Mouse (Mus musculus): ENCODE measurements around the gene Klhl18. TPM values are rescaled to one million over a fixed set of nuclear protein-coding genes. Genes with fewer than 3 reads are reported as not detected.

The Klhl18 gene
- total and polyA plus RNA-seq, 3 experiments: 3.8 to 6.9 TPM; not detected in 1

GRCm38 (mm10) chr9:110448356-110448755, 28.1 kb downstream of the Klhl18 start:
- TF ChIP-seq GATA1 (IDR thresholded peaks at IDR 0.05; ENCODE audit: low read depth, low read length): no peak
- TF ChIP-seq POLR2AphosphoS5 (IDR thresholded peaks at IDR 0.05; ENCODE audit: borderline replicate concordance, low read depth, low read length): no peak
- TF ChIP-seq EP300 (IDR thresholded peaks at IDR 0.05; ENCODE audit: low read depth in 1 of 2, low read length in 2 of 2): no peak
- no peak for TF ChIP-seq MYC (IDR thresholded peaks at IDR 0.05; ENCODE audit: low read depth, low read length)
- TF ChIP-seq SIN3A (IDR thresholded peaks at IDR 0.05; ENCODE audit: low read length): no peak
- no peak for TF ChIP-seq RCOR1 (IDR thresholded peaks at IDR 0.05; ENCODE audit: low read depth, low read length)
- TF ChIP-seq CTCF (IDR thresholded peaks at IDR 0.05 in 2 of 3, conservative IDR thresholded peaks at IDR 0.05 in 1 of 3; ENCODE audit: control insufficient read depth in 1 of 3, insufficient read depth in 1 of 3, low read depth in 2 of 3, low read length in 3 of 3, poor library complexity in 1 of 3, severe bottlenecking in 1 of 3): no peak
- no peak for TF ChIP-seq ZC3H11A (IDR thresholded peaks at IDR 0.05; ENCODE audit: low read depth, low read length)
- no peak for TF ChIP-seq MEF2A (IDR thresholded peaks at IDR 0.05; ENCODE audit: extremely low read depth, insufficient replicate concordance, low read depth, low read length, poor library complexity, severe bottlenecking)
- no peak for TF ChIP-seq MYB (IDR thresholded peaks at IDR 0.05; ENCODE audit: low read depth, low read length)
- no peak for TF ChIP-seq USF1 (IDR thresholded peaks at IDR 0.05; ENCODE audit: low read depth, low read length)
- no peak for TF ChIP-seq KAT2A (conservative IDR thresholded peaks at IDR 0.05; ENCODE audit: low read depth, low read length)
- no peak for TF ChIP-seq MXI1 (IDR thresholded peaks at IDR 0.05; ENCODE audit: low read depth, low read length)
- no peak for TF ChIP-seq BHLHE40 (IDR thresholded peaks at IDR 0.05; ENCODE audit: borderline replicate concordance, low read depth, low read length)
- no peak for TF ChIP-seq ELF1 (IDR thresholded peaks at IDR 0.05; ENCODE audit: low read depth, low read length)
- TF ChIP-seq GABPA (IDR thresholded peaks at IDR 0.05; ENCODE audit: low read depth, low read length): no peak
- no peak overlapping the region for H3K9ac ChIP-seq (ENCODE audit: control insufficient read depth, low read depth, low read length, poor library complexity, severe bottlenecking)
- no peak for DNase-seq (ENCODE audit: low read depth, low spot score)
- H3K4me3 ChIP-seq (ENCODE audit: control insufficient read depth in 1 of 2, insufficient read depth in 1 of 2, low read depth in 2 of 2, low read length in 2 of 2): no peak overlapping the region
- H3K4me1 ChIP-seq (ENCODE audit: control insufficient read depth in 1 of 2, insufficient read depth in 2 of 2, low read length in 2 of 2): peaks cover 0 to 6% of the 10 kb centered on the region in 2 experiments; a peak in 2 of 4 replicates
- no peaks in the 10 kb centered on the region for H3K9me3 ChIP-seq (replicated peaks; ENCODE audit: insufficient read depth, low read length)
- no peaks in the 10 kb centered on the region for H3K27me3 ChIP-seq (ENCODE audit: control insufficient read depth in 1 of 2, insufficient read depth in 2 of 2, low read length in 2 of 2)
- H3K27ac ChIP-seq (ENCODE audit: control insufficient read depth, low read depth, low read length): no peak overlapping the region
- no peaks in the 10 kb centered on the region for H3K79me2 ChIP-seq (ENCODE audit: control insufficient read depth, insufficient read depth, low read length, poor library complexity)
- no peaks in the 10 kb centered on the region for H3K36me3 ChIP-seq (ENCODE audit: control insufficient read depth in 1 of 2, insufficient read depth in 2 of 2, low read length in 2 of 2)

GRCm38 (mm10) chr9:110440559-110440958, 35.9 kb downstream of the Klhl18 start:
- no peak overlapping the region for H3K9ac ChIP-seq (ENCODE audit: control insufficient read depth, low read depth, low read length, poor library complexity, severe bottlenecking)
- no peaks in the 10 kb centered on the region for H3K27me3 ChIP-seq (ENCODE audit: control insufficient read depth in 1 of 2, insufficient read depth in 2 of 2, low read length in 2 of 2)
- DNase-seq (ENCODE audit: low read depth, low spot score): no peak
- TF ChIP-seq ZMIZ1 (IDR thresholded peaks at IDR 0.05; ENCODE audit: low read depth, low read length) (no peak), SMC3 (IDR thresholded peaks at IDR 0.05; ENCODE audit: low read depth, low read length) (no peak), ZKSCAN1 (IDR thresholded peaks at IDR 0.05; ENCODE audit: low read depth, low read length) (no peak), RAD21 (IDR thresholded peaks at IDR 0.05; ENCODE audit: low read depth, low read length) (no peak), NELFE (IDR thresholded peaks at IDR 0.05; ENCODE audit: low read depth, low read length) (no peak), E2F4 (IDR thresholded peaks at IDR 0.05; ENCODE audit: borderline replicate concordance, low read depth, low read length) (no peak), HCFC1 (IDR thresholded peaks at IDR 0.05; ENCODE audit: low read depth, low read length) (no peak), CHD1 (IDR thresholded peaks at IDR 0.05; ENCODE audit: low read depth, low read length) (no peak), TAL1 (IDR thresholded peaks at IDR 0.05; ENCODE audit: low read length) (no peak), RCOR1 (IDR thresholded peaks at IDR 0.05; ENCODE audit: low read depth, low read length) (no peak)
- no peaks in the 10 kb centered on the region for H3K9me3 ChIP-seq (replicated peaks; ENCODE audit: insufficient read depth, low read length)
- no peaks in the 10 kb centered on the region for H3K4me1 ChIP-seq (ENCODE audit: control insufficient read depth in 1 of 2, insufficient read depth in 2 of 2, low read length in 2 of 2)
- no peaks in the 10 kb centered on the region for H3K36me3 ChIP-seq (ENCODE audit: control insufficient read depth in 1 of 2, insufficient read depth in 2 of 2, low read length in 2 of 2)
- H3K27ac ChIP-seq (ENCODE audit: control insufficient read depth, low read depth, low read length): no peak overlapping the region
- no peak overlapping the region for H3K4me3 ChIP-seq (ENCODE audit: control insufficient read depth in 1 of 2, insufficient read depth in 1 of 2, low read depth in 2 of 2, low read length in 2 of 2)
- no peaks in the 10 kb centered on the region for H3K79me2 ChIP-seq (ENCODE audit: control insufficient read depth, insufficient read depth, low read length, poor library complexity)

Data from MEL (cell line).